Mouse (Mus musculus) liver, embryonic 11.5 days (tissue): Measurements from ENCODE around the gene Retreg1. TPM values are rescaled to one million over a fixed set of nuclear protein-coding genes. Genes with fewer than 3 reads are reported as not detected.
A peak's percentile ranks its signal among the peaks of the same experiment; 100 is the strongest.

Source experiments
- ATAC-seq: fragments of 200-750 bp; cut with Nextera tagmentation; replicated peaks from 2 replicates; pipeline ENCODE4 v1.8.0; 2017; ENCODE audit warnings: moderate number of reproducible peaks, mild to moderate bottlenecking, moderate TSS enrichment, moderate library complexity; ENCODE audit not compliant: low FRiP score
- DNase-seq: peaks from one replicate; pipeline ENCODE4 v3.0.0-alpha.2; 2017; ENCODE audit warnings: low spot score
- H3K27ac ChIP-seq: fragments of 300-500 bp; sonication (generic); 2 replicates; pipeline ENCODE4 v1.5.1; 2014; ENCODE audit warnings: mild to moderate bottlenecking, low read depth, low read length, control low read depth
- H3K27me3 ChIP-seq: fragments of 300-500 bp; sonication (generic); replicated peaks from 2 replicates; pipeline ENCODE4 v1.6.1; 2014; ENCODE audit warnings: low read length, mixed read lengths; ENCODE audit not compliant: control insufficient read depth, insufficient read depth
- H3K36me3 ChIP-seq: fragments of 300-500 bp; sonication (generic); 2 replicates; pipeline ENCODE4 v1.6.1; 2014; ENCODE audit warnings: mild to moderate bottlenecking, low read length, moderate library complexity, mixed read lengths; ENCODE audit not compliant: control insufficient read depth, insufficient read depth
- H3K4me1 ChIP-seq: fragments of 300-500 bp; sonication (generic); replicated peaks from 2 replicates; pipeline ENCODE4 v1.6.1; 2014; ENCODE audit warnings: low read length, mixed read lengths; ENCODE audit not compliant: control insufficient read depth, insufficient read depth
- H3K4me2 ChIP-seq: fragments of 300-500 bp; sonication (generic); 2 replicates; pipeline ENCODE4 v1.6.1; 2014; ENCODE audit warnings: mild to moderate bottlenecking, control low read depth, moderate library complexity
- H3K4me3 ChIP-seq: fragments of 300-500 bp; sonication (generic); 2 replicates; pipeline ENCODE4 v1.5.1; 2014; ENCODE audit warnings: low read depth, low read length, control low read depth
- H3K9ac ChIP-seq: fragments of 300-500 bp; sonication (generic); 2 replicates; pipeline ENCODE4 v1.6.1; 2014; ENCODE audit warnings: low read depth, low read length, control low read depth
- H3K9me3 ChIP-seq: fragments of 300-500 bp; sonication (generic); 2 replicates; pipeline ENCODE4 v1.6.1; 2016; ENCODE audit warnings: low read length, inconsistent platforms, mixed read lengths; ENCODE audit not compliant: control insufficient read depth
- WGBS: fragments of 180-500 bp; shearing (Covaris S2); extraction: QIAGEN DNeasy Blood & Tissue Kit; methylation state at CpG from one replicate; pipeline ENCODE4 v1.1.7; 2014; 5-methylcytosine and 5-hydroxymethylcytosine counted together
- polyA plus RNA-seq: library from polyadenylated mRNA; unstranded; fragments of >200 nt; fragmentation: Nextera tagmentation; extraction: Ambion mirVana; gene quantifications from 2 replicates; pipeline ENCODE4 v1.2.1, GENCODE M21; 2014

Gene Retreg1
- polyA plus RNA-seq, 1 experiment from 2014 or later = 1.3 TPM

- Histone ChIP-seq H3K4me2 (no peak overlapping the region), H3K36me3 (no peaks in the 10 kb centered on the region), H3K4me1 (no peaks in the 10 kb centered on the region), H3K9me3 (no peaks in the 10 kb centered on the region), H3K27ac (no peak overlapping the region), H3K27me3 (no peaks in the 10 kb centered on the region), H3K4me3 (no peak overlapping the region), H3K9ac (no peak overlapping the region)
- ATAC-seq (no peak), DNase-seq (no peak)
- WGBS = 63% methylated on average over 4 of the region's 4 CpGs
Observed at GRCm38 (mm10) chr15:25951037-25951436, 108.1 kb downstream of the Retreg1 start.

- no peak overlapping the region for H3K4me2 ChIP-seq
- H3K36me3 ChIP-seq = no peaks in the 10 kb centered on the region
- H3K9ac ChIP-seq = no peak overlapping the region
- no peaks in the 10 kb centered on the region for H3K9me3 ChIP-seq
- H3K4me1 ChIP-seq = no peaks in the 10 kb centered on the region
- no peak overlapping the region for H3K27ac ChIP-seq
- 66% methylated on average over 5 of the region's 5 CpGs for WGBS
- no peak for DNase-seq
- H3K27me3 ChIP-seq = no peaks in the 10 kb centered on the region
- ATAC-seq = no peak
- H3K4me3 ChIP-seq = no peak overlapping the region
Observed at GRCm38 (mm10) chr15:25956001-25956400, 113.0 kb downstream of the Retreg1 start.

- Histone ChIP-seq H3K36me3 (no peaks in the 10 kb centered on the region), H3K27me3 (no peaks in the 10 kb centered on the region), H3K4me3 (no peak overlapping the region), H3K9ac (no peak overlapping the region), H3K27ac (no peak overlapping the region), H3K4me1 (no peaks in the 10 kb centered on the region), H3K9me3 (no peaks in the 10 kb centered on the region), H3K4me2 (no peak overlapping the region)
- ATAC-seq (no peak), DNase-seq (no peak)
- 65% methylated on average over 11 of the region's 11 CpGs for WGBS
Observed at GRCm38 (mm10) chr15:25956422-25957117, 113.6 kb downstream of the Retreg1 start.

- no peak overlapping the region for H3K4me2 ChIP-seq
- 80% methylated on average over 10 of the region's 10 CpGs for WGBS
- no peaks in the 10 kb centered on the region for H3K4me1 ChIP-seq
- no peak overlapping the region for H3K9ac ChIP-seq
- H3K36me3 ChIP-seq = no peaks in the 10 kb centered on the region
- no peak for DNase-seq
- H3K9me3 ChIP-seq = no peaks in the 10 kb centered on the region
- ATAC-seq = no peak
- no peak overlapping the region for H3K4me3 ChIP-seq
- no peak overlapping the region for H3K27ac ChIP-seq
- no peaks in the 10 kb centered on the region for H3K27me3 ChIP-seq
Observed at GRCm38 (mm10) chr15:25957651-25958050, 114.7 kb downstream of the Retreg1 start.

GRCm38 (mm10) chr15:25959375-25959774, 116.4 kb downstream of the Retreg1 start:
- no peaks in the 10 kb centered on the region for H3K36me3 ChIP-seq
- ATAC-seq (0 out of 2 replicates have a peak, but pooled peaks have one; percentile 43), DNase-seq (no peak)
- H3K9ac ChIP-seq = no peak overlapping the region
- no peaks in the 10 kb centered on the region for H3K9me3 ChIP-seq
- 40% methylated on average over 5 of the region's 5 CpGs for WGBS
- H3K4me1 ChIP-seq = no peaks in the 10 kb centered on the region
- H3K4me2 ChIP-seq = no peak overlapping the region
- H3K4me3 ChIP-seq = no peak overlapping the region
- no peaks in the 10 kb centered on the region for H3K27me3 ChIP-seq
- H3K27ac ChIP-seq = no peak overlapping the region

GRCm38 (mm10) chr15:25960231-25960630, 117.3 kb downstream of the Retreg1 start:
- DNase-seq = no peak
- no peak for ATAC-seq
- H3K9ac ChIP-seq = no peak overlapping the region
- H3K9me3 ChIP-seq = no peaks in the 10 kb centered on the region
- no peak overlapping the region for H3K4me3 ChIP-seq
- WGBS = 82% methylated on average over 5 of the region's 5 CpGs
- H3K4me1 ChIP-seq = no peaks in the 10 kb centered on the region
- no peaks in the 10 kb centered on the region for H3K27me3 ChIP-seq
- H3K27ac ChIP-seq = no peak overlapping the region
- H3K36me3 ChIP-seq = no peaks in the 10 kb centered on the region
- no peak overlapping the region for H3K4me2 ChIP-seq

- ATAC-seq (no peak), DNase-seq (no peak)
- no peaks in the 10 kb centered on the region for H3K4me1 ChIP-seq
- H3K4me2 ChIP-seq = no peak overlapping the region
- no peak overlapping the region for H3K27ac ChIP-seq
- H3K9me3 ChIP-seq = no peaks in the 10 kb centered on the region
- no peak overlapping the region for H3K4me3 ChIP-seq
- H3K36me3 ChIP-seq = no peaks in the 10 kb centered on the region
- WGBS = 59% methylated on average over 6 of the region's 6 CpGs
- H3K27me3 ChIP-seq = no peaks in the 10 kb centered on the region
- H3K9ac ChIP-seq = no peak overlapping the region
Observed at GRCm38 (mm10) chr15:25966220-25966774, 123.3 kb downstream of the Retreg1 start.

- no peak for DNase-seq
- no peak for ATAC-seq
- H3K4me2 ChIP-seq = no peak overlapping the region
- H3K4me1 ChIP-seq = no peaks in the 10 kb centered on the region
- WGBS = 65% methylated on average over 9 of the region's 9 CpGs
- H3K4me3 ChIP-seq = no peak overlapping the region
- H3K9me3 ChIP-seq = no peaks in the 10 kb centered on the region
- no peaks in the 10 kb centered on the region for H3K27me3 ChIP-seq
- no peak overlapping the region for H3K9ac ChIP-seq
- H3K27ac ChIP-seq = no peak overlapping the region
- no peaks in the 10 kb centered on the region for H3K36me3 ChIP-seq
Observed at GRCm38 (mm10) chr15:25971596-25971995, 128.6 kb downstream of the Retreg1 start.

GRCm38 (mm10) chr15:25972758-25973157, 129.8 kb downstream of the Retreg1 start:
- no peaks in the 10 kb centered on the region for H3K9me3 ChIP-seq
- DNase-seq (no peak), ATAC-seq (no peak)
- no peaks in the 10 kb centered on the region for H3K27me3 ChIP-seq
- WGBS = 78% methylated on average over 5 of the region's 5 CpGs
- H3K4me1 ChIP-seq = no peaks in the 10 kb centered on the region
- H3K4me2 ChIP-seq = no peak overlapping the region
- no peak overlapping the region for H3K4me3 ChIP-seq
- H3K36me3 ChIP-seq = no peaks in the 10 kb centered on the region
- H3K27ac ChIP-seq = no peak overlapping the region
- no peak overlapping the region for H3K9ac ChIP-seq
